Mouse (Mus musculus) heart, adult 2 months (tissue): ENCODE data around the gene Dnmbp.

Source experiments
- CTCF ChIP-seq: fragments of 200-600 bp; IDR thresholded peaks from 2 replicates; pipeline ENCODE4 v1.8.1; 2022; ENCODE audit warnings: antibody characterized with exemption, mild to moderate bottlenecking, moderate library complexity
- EP300 ChIP-seq: fragments of 200-500 bp; IDR thresholded peaks from 2 replicates; pipeline ENCODE4 v1.6.1; 2011; ENCODE audit warnings: low read depth, low read length, control low read depth; ENCODE audit not compliant: insufficient read depth
- POLR2A ChIP-seq: fragments of 200-500 bp; IDR thresholded peaks from 2 replicates; pipeline ENCODE4 v1.6.1; 2011; ENCODE audit warnings: mild to moderate bottlenecking, low read depth, low read length, control low read depth; ENCODE audit not compliant: insufficient read depth

DNA sequence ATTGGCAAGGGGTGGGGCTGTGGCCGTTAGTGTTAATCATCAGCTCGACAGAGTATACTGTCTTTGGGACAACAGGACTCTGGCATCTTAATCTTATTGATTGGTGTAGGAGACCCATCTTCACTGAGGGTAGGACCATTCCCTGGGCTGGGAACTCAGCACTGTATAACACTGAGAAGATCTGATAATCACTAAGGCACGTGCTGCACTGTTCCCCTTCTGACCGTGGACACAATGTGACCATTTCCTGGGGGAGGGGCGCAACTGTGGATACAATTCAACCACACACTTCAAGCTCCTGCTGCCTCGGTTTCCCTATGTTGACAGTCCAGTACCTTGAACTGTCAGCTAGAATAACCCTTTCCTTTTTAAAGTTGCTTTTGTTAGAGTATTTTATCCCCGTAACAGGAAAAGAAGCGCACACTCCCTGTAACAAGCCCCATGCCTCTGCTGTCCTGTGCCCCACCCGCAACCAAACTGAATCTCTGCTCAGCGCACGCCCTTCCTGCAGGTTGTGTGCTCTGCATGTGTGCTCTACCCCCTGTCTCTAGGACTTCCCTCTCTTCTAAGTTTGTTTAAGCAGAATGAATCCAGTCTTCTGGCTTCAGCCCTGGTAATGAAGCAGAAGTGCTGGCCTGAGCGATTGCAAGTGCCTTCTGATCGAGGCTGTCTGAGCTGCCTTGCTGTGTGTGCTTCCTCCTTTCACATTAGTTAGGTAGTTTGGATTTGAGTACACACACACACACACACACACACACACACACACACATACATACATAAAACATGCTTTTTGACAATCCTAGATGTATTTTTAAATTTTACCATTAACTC lies 55.1 kb downstream of the Dnmbp start:
- TF ChIP-seq POLR2A, result no peak
- no peak for TF ChIP-seq CTCF
- TF ChIP-seq EP300, result no peak
